Comparison of ENCODE assay signal across 7 mouse cellular contexts in the genomic region with DNA sequence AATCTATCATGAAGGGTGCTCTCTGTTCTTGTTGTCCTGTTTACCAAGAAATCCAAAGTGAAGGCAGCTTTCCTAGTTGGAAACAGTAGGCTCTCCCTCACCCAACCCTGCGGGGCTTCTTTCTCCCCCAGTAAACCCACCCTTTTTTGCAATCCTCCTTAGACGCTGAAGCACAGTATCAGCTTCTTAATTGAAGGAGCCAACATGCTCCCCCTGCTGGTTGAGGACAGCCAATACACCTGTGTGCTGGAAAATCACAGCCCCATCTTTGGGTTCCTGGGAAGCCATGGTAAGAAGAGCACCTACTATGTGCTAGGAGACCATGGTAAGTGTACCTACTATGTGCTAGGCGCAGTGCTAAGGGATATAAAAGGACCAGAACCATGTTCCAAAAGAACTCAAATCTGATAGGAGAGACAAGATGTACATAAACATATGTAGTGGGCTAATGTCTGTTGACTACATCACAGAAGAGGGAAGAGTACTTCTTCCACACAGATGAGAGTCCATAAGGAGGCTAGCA. TPM values are rescaled to one million over a fixed set of nuclear protein-coding genes. Genes with fewer than 3 reads are reported as not detected.
DNase-seq lines count a peak whose midpoint lies in the region; ATAC-seq and TF ChIP-seq lines count a peak whose summit lies in the region.

No protein-coding gene starts in this region.

- no peaks in the 10 kb centered on the region for H3K36me3 ChIP-seq in kidney, embryonic 14.5 days (ENCODE audit: control insufficient read depth, insufficient read depth, low read length)
- H3K36me3 ChIP-seq in C2C12 (ENCODE audit: control insufficient read depth, insufficient read depth), result no peaks in the 10 kb centered on the region

- peak; percentile 20 for TF ChIP-seq CTCF in C2C12 (IDR thresholded peaks at IDR 0.05; ENCODE audit: control insufficient read depth, insufficient read depth, insufficient read length)

- no peaks in the 10 kb centered on the region for H3K9me3 ChIP-seq in kidney, embryonic 14.5 days (ENCODE audit: control insufficient read depth, low read length)

- peaks cover 8% of the 10 kb centered on the region; the same call in 1 of the 2 replicates for H3K4me1 ChIP-seq in kidney, embryonic 14.5 days (ENCODE audit: control insufficient read depth, insufficient read depth, low read length)

- no peaks in the 10 kb centered on the region for H3K79me3 ChIP-seq in C2C12 (ENCODE audit: low read depth)

- H3ac ChIP-seq in C2C12 (ENCODE audit: control insufficient read depth, insufficient read length, low read depth), result no peak overlapping the region

- H3K4me3 ChIP-seq in kidney, embryonic 14.5 days (ENCODE audit: low read length), result no peak overlapping the region
- H3K4me3 ChIP-seq in C2C12 (ENCODE audit: insufficient read depth, poor library complexity, severe bottlenecking), result no peak overlapping the region

- no peak overlapping the region for H3K9ac ChIP-seq in kidney, embryonic 14.5 days (ENCODE audit: low read depth, low read length)

- intact Hi-C loops in left cerebral cortex, postnatal 4 days (cut with DNase I), result no loop called here

- no peak overlapping the region for H3K4me2 ChIP-seq in kidney, embryonic 14.5 days (replicated peaks; ENCODE audit: low read depth, low read length)

- H3K27me3 ChIP-seq in kidney, embryonic 14.5 days (ENCODE audit: control insufficient read depth, insufficient read depth, low read length), result no peaks in the 10 kb centered on the region
- H3K27me3 ChIP-seq in C2C12 (ENCODE audit: control insufficient read depth, insufficient read depth, insufficient read length), result peaks cover 28% of the 10 kb centered on the region

- H3K27ac ChIP-seq in kidney, embryonic 14.5 days (ENCODE audit: low read depth, low read length), result no peak overlapping the region

- peak; percentile 35 for DNase-seq in kidney, adult 18-20 months
- peak; percentile 20 for DNase-seq in MN1 (ENCODE audit: low spot score)
- DNase-seq in embryo, embryonic 11 days, result peak; percentile 74
- DNase-seq in left cerebral cortex, postnatal 4 days, result peak; percentile 50
- DNase-seq in thymus, postnatal 14 days, result peak; percentile 27

- whole genome bisulfite sequencing in kidney, embryonic 14.5 days, result 3% methylated on average over 3 of the region's 3 CpGs

- no peak for ATAC-seq in kidney, embryonic 14.5 days (ENCODE audit: low FRiP score, low TSS enrichment)

- no peaks in the 10 kb centered on the region for H3K79me2 ChIP-seq in C2C12 (ENCODE audit: control insufficient read depth, insufficient read depth)

TF ChIP-seq in C2C12, 6 proteins besides CTCF, POLR2A, EP300 and RAD21:
- TF ChIP-seq CEBPB (IDR thresholded peaks at IDR 0.05; ENCODE audit: low read depth) (no peak), USF1 (IDR thresholded peaks at IDR 0.05; ENCODE audit: low read depth) (no peak), FOSL1 (IDR thresholded peaks at IDR 0.05; ENCODE audit: insufficient read depth, low read length, poor library complexity, severe bottlenecking) (no peak), MYOG (IDR thresholded peaks at IDR 0.05; ENCODE audit: control insufficient read depth, extremely low read depth, insufficient read length) (no peak), MAX (IDR thresholded peaks at IDR 0.05) (no peak), MYOD1 (IDR thresholded peaks at IDR 0.05; ENCODE audit: control insufficient read depth, insufficient read length, low read depth) (no peak)

RNA-seq across cellular contexts. Expression of a gene that starts 12.4 kb away (rescaled TPM):
- polyA plus RNA-seq in kidney, embryonic 14.5 days (2014; fragmentation: Nextera tagmentation; extraction: Ambion mirVana), result 5.7 and 6.3 TPM in 2 replicates
- not detected for polyA plus RNA-seq in C2C12 (2012; fragmentation: generic; extraction: Trizol)
- 10 to 100 TPM; 40.9 to 53.3 TPM for total RNA-seq in left cerebral cortex, postnatal 4 days (2021)

Comparison
In these comparisons a context has a peak if more than half of its experiments do, and no peak if none do; other contexts are left out.
1. DNase-seq: peak in every context shown above with its lines; median percentile 74 in embryo, embryonic 11 days; 50 in left cerebral cortex, postnatal 4 days; 35 in kidney, adult 18-20 months; 27 in thymus, postnatal 14 days; 20 in MN1.